Mouse (Mus musculus) liver (tissue): ENCODE measurements at regions not wholly inside any gene's neighbourhood (a gene's known extent, or its start where the extent isn't known, plus 50 kb on each side); places are given as distances from the start of the nearest gene placed in this dataset.
"Not testable (repeated sequence)": the region's sequence is repeated elsewhere in the genome, so short reads cannot be mapped to it uniquely, and the experiment has no call there.

ENCODE experiments used
- DNase-seq: peaks from one replicate; pipeline ENCODE4 v3.0.0-alpha.2; 2020; ENCODE audit warnings: mixed read lengths

DNA sequence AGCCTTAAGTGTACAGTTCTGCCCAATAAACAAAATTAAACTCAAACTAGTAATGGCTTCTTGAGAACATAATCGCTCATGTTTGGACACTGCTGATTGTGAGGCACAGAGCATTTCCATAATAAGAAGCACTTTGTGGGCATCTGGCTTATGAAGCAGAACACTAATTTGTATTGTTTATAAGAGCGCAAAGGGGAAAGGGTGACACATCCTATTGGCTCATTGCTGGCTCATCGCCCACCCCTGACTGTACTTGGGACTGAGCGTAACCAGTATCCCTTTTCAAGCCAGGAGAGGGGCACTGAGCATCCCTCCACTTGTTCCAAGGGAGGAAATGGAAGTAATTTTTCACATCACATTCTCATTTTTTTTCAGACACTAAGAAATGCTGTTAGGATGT is 288.0 kb downstream of the Sfmbt2 start:
- DNase-seq = no peak

GRCm38 (mm10) chr2:10667915-10668314 is 297.6 kb downstream of the Sfmbt2 start:
- not testable (repeated sequence) for DNase-seq

DNA sequence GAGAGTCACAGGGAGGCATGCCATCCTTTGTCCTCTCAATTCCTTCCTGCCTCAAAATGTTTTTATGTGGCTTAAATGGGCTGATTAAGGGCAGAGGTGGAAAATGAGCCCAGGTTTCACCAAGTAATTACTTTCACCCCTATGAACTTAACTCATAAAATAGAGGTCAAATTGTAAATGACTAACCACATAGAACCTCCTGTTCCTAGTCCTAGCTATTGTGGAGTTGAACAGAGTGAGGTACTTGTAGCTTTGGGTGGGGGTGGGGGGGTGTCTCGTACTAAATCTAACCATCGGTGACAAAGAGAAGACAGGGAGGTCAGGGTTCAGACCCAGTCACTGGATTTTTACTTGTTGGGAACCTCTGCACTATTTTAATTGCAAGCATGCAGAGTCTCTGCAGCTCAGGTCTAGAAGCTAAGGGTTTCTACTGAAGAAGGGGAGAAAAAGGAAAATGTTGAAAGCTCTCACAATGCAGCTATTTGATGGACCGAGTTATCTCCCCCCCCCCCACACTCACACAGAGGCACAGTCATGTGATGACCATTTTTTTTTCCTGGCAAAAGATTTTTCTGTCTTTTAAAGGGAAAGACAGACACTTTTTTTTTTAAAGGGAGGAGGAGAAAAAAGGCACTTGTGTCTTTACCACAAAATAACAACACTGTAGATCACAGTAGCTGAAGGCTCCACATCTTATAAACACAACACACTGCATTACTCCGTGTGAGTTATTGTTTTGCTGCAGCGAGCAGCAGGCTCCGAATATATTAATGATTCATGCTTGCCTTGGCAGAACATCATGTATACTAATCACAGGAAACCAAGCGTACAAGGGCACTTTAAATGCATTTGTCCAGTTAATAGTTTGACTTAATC is 300.4 kb downstream of the Sfmbt2 start:
- DNase-seq = no peak

GRCm38 (mm10) chr2:10671299-10671632 is 301.0 kb downstream of the Sfmbt2 start:
- no peak for DNase-seq

GRCm38 (mm10) chr2:10672196-10672595 is 301.9 kb downstream of the Sfmbt2 start:
- DNase-seq = no peak

DNA sequence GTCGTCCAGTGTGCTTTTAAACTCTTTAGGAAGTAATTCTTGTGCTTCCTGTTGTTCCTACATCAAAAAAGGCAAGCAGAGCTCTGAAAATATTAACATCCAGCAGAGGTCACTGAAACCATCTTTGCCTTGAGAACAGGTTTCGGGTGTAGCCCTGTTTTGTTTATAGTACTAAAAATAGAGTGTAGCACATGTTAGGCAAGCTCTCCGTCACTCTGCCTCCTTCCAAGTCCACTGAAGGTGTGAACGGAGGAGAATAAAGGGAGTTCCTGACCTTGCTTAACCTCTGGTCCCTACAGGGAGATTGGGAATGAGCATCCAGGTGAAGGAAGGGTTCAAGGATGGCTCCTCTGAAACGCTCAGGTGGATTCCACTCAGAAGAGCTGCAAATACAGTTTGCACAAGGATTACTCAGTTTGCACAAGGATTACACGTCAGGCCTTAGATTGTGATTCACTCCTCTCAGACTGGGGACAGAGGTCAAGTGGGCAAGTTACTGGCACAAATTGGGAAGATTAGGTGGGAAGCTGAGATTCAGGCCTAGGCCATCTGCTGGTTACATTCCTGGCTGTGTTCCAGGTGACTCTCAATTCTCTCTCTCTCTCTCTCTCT is 304.5 kb downstream of the Sfmbt2 start:
- DNase-seq = no peak

- no peak for DNase-seq
Measured at GRCm38 (mm10) chr2:10701459-10701858, 331.1 kb downstream of the Sfmbt2 start.

DNA sequence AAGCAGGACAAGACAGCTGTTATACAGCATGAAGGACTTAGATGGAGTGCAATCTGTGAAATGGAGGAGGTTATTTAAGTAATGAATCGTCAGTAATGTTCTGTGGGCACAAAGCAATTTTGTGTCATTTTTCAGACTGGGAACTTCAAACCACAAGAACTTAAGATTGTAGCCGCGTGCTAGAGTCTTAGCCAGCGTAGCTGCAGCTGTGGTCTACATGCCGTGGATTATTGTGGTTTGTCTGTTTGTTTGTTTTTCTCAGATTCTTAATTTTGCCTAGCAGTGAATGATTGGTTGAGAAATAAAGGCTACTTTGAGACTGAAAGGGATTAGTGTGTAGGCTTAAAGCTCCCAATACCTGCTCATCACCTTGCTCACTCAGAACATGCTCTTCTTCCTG is 348.1 kb downstream of the Sfmbt2 start:
- DNase-seq = no peak

GRCm38 (mm10) chr2:10734337-10734736 is 364.0 kb downstream of the Sfmbt2 start:
- not testable (repeated sequence) for DNase-seq

- no peak for DNase-seq
Measured at GRCm38 (mm10) chr2:10736696-10737457, 366.6 kb downstream of the Sfmbt2 start.

DNA sequence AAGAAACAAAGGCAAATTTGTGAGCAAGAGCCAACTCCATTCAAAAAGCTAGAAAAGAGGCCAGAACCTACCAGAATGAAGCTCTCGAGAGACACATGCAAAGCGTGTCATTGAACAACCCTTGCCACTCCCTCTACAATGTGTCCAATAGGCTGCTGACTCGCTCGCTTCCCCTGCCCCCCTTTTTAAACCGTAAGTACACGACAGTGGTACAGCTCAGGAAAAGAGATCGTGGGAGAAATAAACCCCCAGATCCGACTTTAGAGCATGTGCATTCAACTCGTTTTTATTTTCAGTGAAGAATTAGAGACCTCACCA is 367.1 kb downstream of the Sfmbt2 start:
- no peak for DNase-seq

GRCm38 (mm10) chr2:10745127-10745526 is 374.8 kb downstream of the Sfmbt2 start:
- DNase-seq = no peak

DNA sequence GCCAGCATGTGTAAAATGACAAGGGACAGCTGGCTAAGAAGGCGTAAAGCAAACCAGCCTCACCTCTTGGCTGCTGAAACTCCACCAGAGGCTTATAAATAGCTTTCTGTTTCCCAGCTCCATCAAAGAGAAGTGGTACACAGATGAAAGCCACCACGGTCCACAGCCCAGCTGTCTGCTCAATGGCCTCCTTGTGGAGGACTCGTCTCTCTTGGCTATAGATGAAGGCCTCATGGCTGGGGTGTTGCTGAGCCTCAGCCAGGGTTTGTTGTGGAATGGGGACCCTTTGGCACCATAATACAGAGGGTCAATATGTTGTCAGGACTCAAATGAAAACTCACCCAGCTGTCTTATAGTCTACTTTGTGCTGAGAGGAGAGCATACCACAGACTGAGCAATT is 385.1 kb downstream of the Sfmbt2 start:
- DNase-seq = no peak

DNA sequence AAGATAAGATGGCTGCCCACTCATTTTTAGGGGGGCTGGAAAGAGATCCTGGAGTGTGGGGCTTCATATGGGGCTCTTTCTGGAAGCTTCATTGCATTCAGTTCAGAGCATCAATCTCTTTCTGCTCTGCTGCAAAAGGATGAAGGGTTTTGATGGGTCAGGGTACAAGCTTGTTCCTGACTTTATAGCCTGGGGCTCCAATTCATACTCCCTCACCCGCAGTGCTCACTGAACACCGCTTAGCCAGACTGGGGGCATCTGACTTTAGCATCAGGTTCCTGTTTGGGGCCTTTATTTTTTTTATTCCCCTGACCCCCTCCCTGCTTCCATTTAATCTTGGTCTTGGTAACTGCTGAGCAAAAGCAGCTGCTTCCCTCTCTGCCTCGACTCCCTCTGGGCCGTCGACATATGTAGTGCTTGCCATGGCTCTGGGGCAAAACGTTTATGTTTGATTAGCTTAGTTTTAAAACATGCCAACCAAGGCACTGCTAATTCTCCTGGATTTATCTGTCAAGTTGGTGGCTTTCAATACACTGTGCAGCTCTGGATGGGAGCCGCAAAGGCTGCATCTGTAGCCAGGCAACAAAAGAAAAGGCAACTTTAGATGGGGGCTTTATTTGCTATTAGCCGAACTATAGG is 387.0 kb downstream of the Sfmbt2 start:
- no peak for DNase-seq

- no peak for DNase-seq
Measured at GRCm38 (mm10) chr2:10757886-10758285, 387.6 kb downstream of the Sfmbt2 start.

DNA sequence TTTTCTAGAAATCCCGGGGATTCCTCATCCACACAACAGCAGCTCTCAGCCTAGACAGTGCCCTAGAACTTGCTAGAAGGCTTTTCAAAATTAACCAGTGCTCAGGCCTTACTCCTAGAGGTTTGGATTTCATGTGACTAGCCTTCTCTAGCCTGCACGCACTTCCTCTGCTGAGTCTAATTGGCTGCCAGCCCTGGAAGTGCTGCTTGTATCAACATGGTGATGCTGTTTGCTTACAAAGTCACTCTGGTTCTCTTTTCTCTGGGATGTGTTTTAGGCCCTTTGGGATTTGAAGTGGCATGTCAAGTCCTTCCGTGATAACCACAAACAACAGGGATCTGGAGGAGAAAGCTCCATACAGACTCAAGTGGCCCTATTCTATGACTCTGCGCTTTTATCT is 391.9 kb downstream of the Sfmbt2 start:
- no peak for DNase-seq

DNA sequence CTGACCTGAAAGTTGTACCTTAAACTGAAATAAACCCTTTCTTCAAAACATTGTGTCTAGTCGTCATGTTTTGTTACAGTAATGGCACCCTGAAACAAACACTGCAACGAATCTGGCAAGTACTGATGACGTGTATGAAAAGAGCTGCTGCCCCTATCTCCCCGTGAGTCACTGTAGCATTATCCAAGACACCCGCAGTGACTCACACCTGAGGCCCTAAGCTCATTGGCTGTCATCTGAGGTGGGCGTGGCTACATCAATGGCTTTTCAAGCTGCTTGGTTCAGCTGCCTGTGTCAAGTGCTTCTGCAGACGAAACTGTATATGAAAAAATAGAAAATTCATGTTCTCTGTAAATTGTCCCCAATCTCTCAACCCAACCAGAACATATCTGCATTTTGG is 388.8 kb upstream of the Prkcq start:
- no peak for DNase-seq

GRCm38 (mm10) chr2:10783594-10783993 is 388.3 kb upstream of the Prkcq start:
- no peak for DNase-seq

DNA sequence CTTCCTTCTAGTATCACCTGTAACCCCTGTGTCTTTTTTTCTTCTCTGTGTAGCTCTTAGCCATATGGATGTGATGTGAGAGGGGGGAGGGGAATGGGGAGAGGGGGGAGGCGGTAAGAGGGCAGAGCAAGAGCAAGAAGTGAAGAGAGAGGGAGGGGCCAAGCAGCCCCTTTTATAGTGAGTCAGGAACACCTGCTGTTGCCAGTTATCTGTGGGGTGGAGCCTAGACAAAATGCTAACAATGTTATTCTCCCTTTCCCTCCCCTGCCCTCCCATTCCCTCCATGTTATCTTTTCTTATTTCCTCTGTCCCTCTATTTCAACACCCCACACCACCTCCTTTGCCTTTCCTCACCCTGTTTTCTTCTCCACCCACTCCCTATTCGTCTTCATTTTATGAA is 387.6 kb upstream of the Prkcq start:
- DNase-seq = no peak

DNA sequence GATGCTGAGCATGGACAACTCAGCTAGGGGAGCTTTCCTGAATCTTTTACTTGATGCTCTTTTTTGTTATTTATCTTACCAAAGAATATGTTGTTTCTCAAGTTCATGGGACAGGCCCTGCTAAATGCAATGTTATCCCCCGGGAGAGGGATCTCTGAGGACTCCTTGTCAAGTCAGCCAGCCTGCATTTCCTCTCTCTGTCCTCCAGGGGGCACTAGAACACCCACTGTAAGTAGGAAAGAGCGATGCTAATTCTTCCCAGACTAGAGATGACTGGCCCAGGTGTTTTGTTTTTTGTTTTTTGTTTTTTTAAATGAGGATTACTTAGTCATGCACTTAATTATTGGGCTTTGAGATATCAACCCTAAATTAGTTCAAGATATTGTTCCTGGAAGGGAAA is 386.8 kb upstream of the Prkcq start:
- no peak for DNase-seq

DNA sequence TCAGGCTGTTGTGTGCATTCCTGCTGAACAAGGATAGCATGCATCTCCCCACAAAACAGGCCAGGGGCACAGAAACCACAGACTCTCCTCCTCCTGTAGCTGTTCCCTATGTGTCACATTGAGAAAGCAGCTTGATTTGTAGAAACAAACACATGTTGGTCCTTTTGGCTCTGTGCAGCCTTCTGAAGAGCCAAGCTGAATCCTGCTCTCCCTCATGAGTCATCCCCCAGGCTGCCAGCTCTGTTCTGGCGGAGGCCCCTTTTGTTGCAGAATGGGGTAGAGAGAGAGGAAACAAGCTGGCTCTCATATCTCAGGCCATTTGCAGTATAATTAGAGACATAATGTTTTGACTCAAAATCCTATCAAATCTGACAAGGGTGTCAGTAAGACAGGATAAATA is 383.4 kb upstream of the Prkcq start:
- DNase-seq = no peak

- DNase-seq = no peak
Measured at GRCm38 (mm10) chr2:10791233-10791632, 380.7 kb upstream of the Prkcq start.

DNA sequence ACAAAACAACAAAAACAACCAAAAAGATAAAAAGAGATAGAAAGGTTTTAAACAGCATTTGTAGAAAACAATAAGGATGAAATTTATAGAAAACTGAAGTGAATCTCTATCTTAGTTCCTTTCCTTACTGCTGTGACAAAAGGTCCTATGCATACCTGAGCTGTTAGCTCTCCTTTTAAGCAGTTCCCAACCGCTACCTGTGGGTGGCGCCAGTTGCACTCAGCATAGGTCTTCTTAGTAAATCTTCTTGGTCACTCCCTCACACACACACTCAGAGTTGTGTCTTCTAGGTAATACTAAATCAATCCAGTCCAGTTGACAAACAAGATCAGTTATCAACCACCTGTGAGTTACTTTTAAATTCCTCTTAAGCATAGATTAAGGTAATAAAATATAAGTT is 355.5 kb upstream of the Prkcq start:
- DNase-seq = no peak
